Comparison of ENCODE assay signal across 8 mouse cellular contexts in genomic region chr16:11134348-11135344, GRCm38 (mm10). TPM values are rescaled to one million over a fixed set of nuclear protein-coding genes. Genes with fewer than 3 reads are reported as not detected.
DNase-seq lines count a peak whose midpoint lies in the region; ATAC-seq and TF ChIP-seq lines count a peak whose summit lies in the region.

Gene Txndc11, minus strand, starts transcription at chr16:11134650.

- peak; percentile 90 to 93 for TF ChIP-seq POLR2A in MEL (IDR thresholded peaks at IDR 0.05; ENCODE audit: control insufficient read depth in 1 of 2, insufficient read depth in 1 of 2, low read depth in 1 of 2, low read length in 2 of 2, poor library complexity in 1 of 2)
- TF ChIP-seq POLR2A in cerebellum, adult 2 months (IDR thresholded peaks at IDR 0.05; ENCODE audit: borderline replicate concordance, insufficient read depth, low read length), result peak; percentile 91

- H3K4me2 ChIP-seq in forebrain, postnatal 0 days (ENCODE audit: low read depth), result peak within 1 kb of the TSS; percentile 73
- H3K4me2 ChIP-seq in lung, embryonic 15.5 days, result peak within 1 kb of the TSS; percentile 65

- no peaks in the 10 kb centered on the region for H3K27me3 ChIP-seq in MEL (ENCODE audit: control insufficient read depth in 1 of 2, insufficient read depth in 2 of 2, low read length in 2 of 2)
- H3K27me3 ChIP-seq in cerebellum, adult 2 months (ENCODE audit: control insufficient read depth, insufficient read depth, low read length), result no peaks in the 10 kb centered on the region
- H3K27me3 ChIP-seq in forebrain, postnatal 0 days (ENCODE audit: insufficient read depth, low read length), result no peaks in the 10 kb centered on the region
- H3K27me3 ChIP-seq in lung, embryonic 15.5 days, result no peaks in the 10 kb centered on the region

- no peaks in the 10 kb centered on the region for H3K9me3 ChIP-seq in MEL (replicated peaks; ENCODE audit: insufficient read depth, low read length)
- no peaks in the 10 kb centered on the region for H3K9me3 ChIP-seq in forebrain, postnatal 0 days (ENCODE audit: low read length)
- H3K9me3 ChIP-seq in lung, embryonic 15.5 days, result no peaks in the 10 kb centered on the region

- peak; percentile 99 for ATAC-seq in forebrain, postnatal 0 days
- ATAC-seq in lung, embryonic 15.5 days (ENCODE audit: borderline replicate concordance, extremely low read depth, low FRiP score, low TSS enrichment), result peak; percentile 99

- peak; percentile 99 for DNase-seq in MEL (ENCODE audit: low read depth, low spot score)
- DNase-seq in cerebellum, adult 2 months, result peak; percentile 99 to 100
- DNase-seq in forebrain, postnatal 0 days, result peak; percentile 100
- peak; percentile 100 for DNase-seq in heart, postnatal 4 days
- peak; percentile 98 to 99 for DNase-seq in layer of hippocampus, adult 8-10 months (ENCODE audit: low spot score in 2 of 2)
- peak; percentile 99 for DNase-seq in ovary, adult 18-20 months (ENCODE audit: low spot score)
- peak; percentile 99 for DNase-seq in thymus, postnatal 0 days (ENCODE audit: low spot score)

- H3K4me3 ChIP-seq in MEL (ENCODE audit: control insufficient read depth in 1 of 2, insufficient read depth in 1 of 2, low read depth in 2 of 2, low read length in 2 of 2), result peak within 1 kb of the TSS; percentile 81 to 100
- peak within 1 kb of the TSS; percentile 64 for H3K4me3 ChIP-seq in cerebellum, adult 2 months (replicated peaks; ENCODE audit: insufficient read depth, low read depth, low read length)
- H3K4me3 ChIP-seq in forebrain, postnatal 0 days (ENCODE audit: low read depth, low read length), result peak within 1 kb of the TSS; percentile 98
- peak within 1 kb of the TSS; percentile 93 for H3K4me3 ChIP-seq in lung, embryonic 15.5 days

- TF ChIP-seq EP300 in MEL (IDR thresholded peaks at IDR 0.05; ENCODE audit: low read depth in 1 of 2, low read length in 2 of 2), result peak; percentile 54 to 72; a peak in 3 of 4 replicates

- peaks cover 32% of the 10 kb centered on the region for H3K79me2 ChIP-seq in MEL (ENCODE audit: control insufficient read depth, insufficient read depth, low read length, poor library complexity)

- no peak for TF ChIP-seq CTCF in MEL (IDR thresholded peaks at IDR 0.05 in 2 of 3, conservative IDR thresholded peaks at IDR 0.05 in 1 of 3; ENCODE audit: control insufficient read depth in 1 of 3, insufficient read depth in 1 of 3, low read depth in 2 of 3, low read length in 3 of 3, poor library complexity in 1 of 3, severe bottlenecking in 1 of 3)
- no peak for TF ChIP-seq CTCF in cerebellum, adult 2 months (IDR thresholded peaks at IDR 0.05; ENCODE audit: borderline replicate concordance, insufficient read depth, low read depth, low read length)
- peak; percentile 13; the same call in 1 of the 2 replicates for TF ChIP-seq CTCF in forebrain, postnatal 0 days (IDR thresholded peaks at IDR 0.05; ENCODE audit: low read depth)

- peak within 1 kb of the TSS; percentile 96 for H3K9ac ChIP-seq in MEL (ENCODE audit: control insufficient read depth, low read depth, low read length, poor library complexity, severe bottlenecking)
- H3K9ac ChIP-seq in forebrain, postnatal 0 days, result peak within 1 kb of the TSS; percentile 91
- H3K9ac ChIP-seq in lung, embryonic 15.5 days, result peak within 1 kb of the TSS; percentile 97

- WGBS in cerebellum, adult 2 months, result under 1% methylated on average over 80 of the region's 80 CpGs
- under 1% methylated on average over 71 of the region's 80 CpGs for WGBS in forebrain, postnatal 0 days
- under 1% methylated on average over 64 of the region's 80 CpGs for WGBS in lung, embryonic 15.5 days

- peaks cover 3 to 28% of the 10 kb centered on the region in 2 experiments for H3K36me3 ChIP-seq in MEL (ENCODE audit: control insufficient read depth in 1 of 2, insufficient read depth in 2 of 2, low read length in 2 of 2)
- H3K36me3 ChIP-seq in forebrain, postnatal 0 days (ENCODE audit: insufficient read depth), result peaks cover 21% of the 10 kb centered on the region
- peaks cover 24% of the 10 kb centered on the region; the same call in 1 of the 2 replicates for H3K36me3 ChIP-seq in lung, embryonic 15.5 days

- TF ChIP-seq RAD21 in MEL (IDR thresholded peaks at IDR 0.05; ENCODE audit: low read depth, low read length), result no peak

- peak within 1 kb of the TSS; percentile 96 for H3K27ac ChIP-seq in MEL (ENCODE audit: control insufficient read depth, low read depth, low read length)
- H3K27ac ChIP-seq in cerebellum, adult 2 months (ENCODE audit: insufficient read depth, low read length), result peak within 1 kb of the TSS; percentile 81
- H3K27ac ChIP-seq in forebrain, postnatal 0 days (ENCODE audit: low read depth, low read length), result peak within 1 kb of the TSS; percentile 86
- peak within 1 kb of the TSS; percentile 92 for H3K27ac ChIP-seq in lung, embryonic 15.5 days

- peaks cover 4 to 9% of the 10 kb centered on the region in 2 experiments for H3K4me1 ChIP-seq in MEL (ENCODE audit: control insufficient read depth in 1 of 2, insufficient read depth in 2 of 2, low read length in 2 of 2)
- peaks cover 3% of the 10 kb centered on the region; the same call in 1 of the 2 replicates for H3K4me1 ChIP-seq in cerebellum, adult 2 months (ENCODE audit: control insufficient read depth, insufficient read depth, low read length)
- peaks cover 16% of the 10 kb centered on the region for H3K4me1 ChIP-seq in forebrain, postnatal 0 days (ENCODE audit: insufficient read depth)
- H3K4me1 ChIP-seq in lung, embryonic 15.5 days, result peaks cover 17% of the 10 kb centered on the region

TF ChIP-seq in MEL, 35 proteins besides CTCF, POLR2A, EP300 and RAD21:
- TF ChIP-seq TAL1 (IDR thresholded peaks at IDR 0.05; ENCODE audit: low read length), result peak; percentile 70
- TF ChIP-seq USF2 (IDR thresholded peaks at IDR 0.05; ENCODE audit: borderline replicate concordance in 1 of 2, insufficient read depth in 1 of 2, low read depth in 1 of 2, low read length in 2 of 2), result no peak
- peak; percentile 63; the same call in 1 of the 2 replicates for TF ChIP-seq ZMIZ1 (IDR thresholded peaks at IDR 0.05; ENCODE audit: low read depth, low read length)
- TF ChIP-seq MEF2A (IDR thresholded peaks at IDR 0.05; ENCODE audit: extremely low read depth, insufficient replicate concordance, low read depth, low read length, poor library complexity, severe bottlenecking), result no peak
- TF ChIP-seq MAZ (IDR thresholded peaks at IDR 0.05; ENCODE audit: low read depth, low read length), result peak; percentile 83
- TF ChIP-seq RCOR1 (IDR thresholded peaks at IDR 0.05; ENCODE audit: low read depth, low read length), result no peak
- peak; percentile 96 for TF ChIP-seq SIN3A (IDR thresholded peaks at IDR 0.05; ENCODE audit: low read length)
- TF ChIP-seq ZKSCAN1 (IDR thresholded peaks at IDR 0.05; ENCODE audit: low read depth, low read length), result no peak
- TF ChIP-seq MAFK (IDR thresholded peaks at IDR 0.05; ENCODE audit: borderline replicate concordance, low read depth, low read length), result no peak
- TF ChIP-seq MYB (IDR thresholded peaks at IDR 0.05; ENCODE audit: low read depth, low read length), result peak; percentile 80
- peak; percentile 75 for TF ChIP-seq POLR2AphosphoS2 (IDR thresholded peaks at IDR 0.05; ENCODE audit: low read length)
- no peak for TF ChIP-seq ZNF384 (IDR thresholded peaks at IDR 0.05; ENCODE audit: low read depth, low read length)
- peak; percentile 95 for TF ChIP-seq MXI1 (IDR thresholded peaks at IDR 0.05; ENCODE audit: low read depth, low read length)
- peak; percentile 31 for TF ChIP-seq USF1 (IDR thresholded peaks at IDR 0.05; ENCODE audit: low read depth, low read length)
- TF ChIP-seq JUND (IDR thresholded peaks at IDR 0.05; ENCODE audit: low read depth, low read length), result no peak
- peak; percentile 84 for TF ChIP-seq MAX (IDR thresholded peaks at IDR 0.05; ENCODE audit: low read length)
- TF ChIP-seq KAT2A (conservative IDR thresholded peaks at IDR 0.05; ENCODE audit: low read depth, low read length), result peak; percentile 61
- TF ChIP-seq NRF1 (IDR thresholded peaks at IDR 0.05; ENCODE audit: insufficient read depth, low read depth, low read length, poor library complexity, severe bottlenecking), result peak; percentile 95
- peak; percentile 86 for TF ChIP-seq HCFC1 (IDR thresholded peaks at IDR 0.05; ENCODE audit: low read depth, low read length)
- peak; percentile 64 for TF ChIP-seq GATA1 (IDR thresholded peaks at IDR 0.05; ENCODE audit: low read depth, low read length)
- peak; percentile 96 for TF ChIP-seq ELF1 (IDR thresholded peaks at IDR 0.05; ENCODE audit: low read depth, low read length)
- TF ChIP-seq SMC3 (IDR thresholded peaks at IDR 0.05; ENCODE audit: low read depth, low read length), result no peak
- TF ChIP-seq TBP (IDR thresholded peaks at IDR 0.05; ENCODE audit: low read depth, low read length), result peak; percentile 63; the same call in 1 of the 2 replicates
- TF ChIP-seq TCF12 (IDR thresholded peaks at IDR 0.05; ENCODE audit: low read depth, low read length), result peak; percentile 72
- no peak; the same call in none of the 2 replicates for TF ChIP-seq MYC (IDR thresholded peaks at IDR 0.05; ENCODE audit: low read depth, low read length)
- no peak for TF ChIP-seq CHD2 (IDR thresholded peaks at IDR 0.05; ENCODE audit: low read length)
- TF ChIP-seq ETS1 (IDR thresholded peaks at IDR 0.05; ENCODE audit: low read depth, low read length), result peak; percentile 85
- peak; percentile 82 for TF ChIP-seq NELFE (IDR thresholded peaks at IDR 0.05; ENCODE audit: low read depth, low read length)
- TF ChIP-seq POLR2AphosphoS5 (IDR thresholded peaks at IDR 0.05; ENCODE audit: borderline replicate concordance, low read depth, low read length), result no peak
- no peak for TF ChIP-seq ZC3H11A (IDR thresholded peaks at IDR 0.05; ENCODE audit: low read depth, low read length)
- peak; percentile 67; the same call in 1 of the 2 replicates for TF ChIP-seq BHLHE40 (IDR thresholded peaks at IDR 0.05; ENCODE audit: borderline replicate concordance, low read depth, low read length)

RNA-seq across cellular contexts. Expression of gene Txndc11, which starts in this region (rescaled TPM):
- total RNA-seq in MEL (2012; rRNA removed), result 19.7 and 24.9 TPM in 2 replicates
- 10 to 100 TPM in 1 of 2 experiments, not detected in 1; 33.7 TPM for polyA plus RNA-seq in MEL (2012; ENCODE audit: insufficient read depth in 1 of 2, insufficient read length in 2 of 2, low read depth in 1 of 2, low replicate concordance in 2 of 2, missing spikeins in 1 of 2)
- polyA plus RNA-seq in cerebellum, adult 2 months (2012; rRNA removed), result 34.5 and 34.8 TPM in 2 replicates
- 40.5 and 43.8 TPM in 2 replicates for total RNA-seq in forebrain, postnatal 0 days (2014; rRNA removed)
- 26.8 and 29.9 TPM in 2 replicates for polyA plus RNA-seq in forebrain, postnatal 0 days (2015; fragmentation: Nextera tagmentation; extraction: Ambion mirVana)
- 10 to 100 TPM; 26.4 to 27.5 TPM for total RNA-seq in heart, postnatal 4 days (2021)
- total RNA-seq in layer of hippocampus, adult 8-10 months (2022), result 10 to 100 TPM; 27.5 to 31.0 (median 29.2) TPM
- polyA plus RNA-seq in lung, embryonic 15.5 days (2015; fragmentation: Nextera tagmentation; extraction: Ambion mirVana), result 32.3 and 34.6 TPM in 2 replicates
- 23.6 and 27.2 TPM in 2 replicates for polyA plus RNA-seq in thymus, postnatal 0 days (2015; fragmentation: Nextera tagmentation; extraction: Ambion mirVana)

Comparison
In these comparisons a context has a peak if more than half of its experiments do, and no peak if none do; other contexts are left out.
1. Peak in every context shown above with its lines: DNase-seq, ATAC-seq, H3K4me3 ChIP-seq and H3K27ac ChIP-seq.